In the genomic region with DNA sequence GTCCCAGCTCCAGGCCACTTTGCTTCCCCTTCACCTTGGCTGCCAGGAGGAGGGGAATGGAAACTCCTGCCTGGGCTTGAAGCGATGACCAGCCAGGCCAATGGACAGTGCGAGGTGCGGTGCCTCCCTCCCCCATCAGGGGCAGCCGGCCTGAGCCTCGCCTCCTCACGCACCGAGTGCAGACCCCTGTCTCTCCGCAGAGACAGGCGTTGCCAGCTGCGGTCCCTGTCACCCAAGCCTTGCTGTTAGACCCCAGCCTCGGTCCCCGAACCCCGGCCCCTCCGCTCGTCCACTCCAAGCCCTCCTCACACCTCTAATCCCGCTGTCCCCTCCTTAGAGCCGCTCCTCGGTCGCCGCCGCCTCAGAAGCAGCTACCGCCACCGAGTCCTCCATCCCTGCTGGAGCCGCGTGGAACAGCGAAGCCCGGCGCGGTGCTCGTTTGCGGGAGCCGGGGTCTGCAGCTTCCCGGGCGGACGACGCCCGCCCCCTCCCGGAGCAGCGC, we compare ENCODE assay signal across 8 mouse cellular contexts. TPM values are rescaled to one million over a fixed set of nuclear protein-coding genes. Genes with fewer than 3 reads are reported as not detected.
DNase-seq lines count a peak whose midpoint lies in the region; ATAC-seq lines count a peak whose summit lies in the region.

No protein-coding gene starts in this region.

- peak overlapping the region; percentile 63 for H3K4me2 ChIP-seq in kidney, embryonic 14.5 days (replicated peaks; ENCODE audit: low read depth, low read length)
- peak overlapping the region; percentile 67 for H3K4me2 ChIP-seq in neural tube, embryonic 15.5 days

- peaks cover 13% of the 10 kb centered on the region; the same call in 1 of the 2 replicates for H3K4me1 ChIP-seq in kidney, embryonic 14.5 days (ENCODE audit: control insufficient read depth, insufficient read depth, low read length)
- peaks cover 34% of the 10 kb centered on the region for H3K4me1 ChIP-seq in neural tube, embryonic 15.5 days

- H3K27me3 ChIP-seq in kidney, embryonic 14.5 days (ENCODE audit: control insufficient read depth, insufficient read depth, low read length), result no peaks in the 10 kb centered on the region
- no peaks in the 10 kb centered on the region for H3K27me3 ChIP-seq in neural tube, embryonic 15.5 days (replicated peaks)

- DNase-seq in adrenal gland, adult (ENCODE audit: inconsistent age in 2 of 2, low spot score in 1 of 2), result peak; percentile 78 to 88
- no peak for DNase-seq in adrenal gland, adult 18-20 months (ENCODE audit: low spot score in 2 of 2)
- peak; percentile 72 for DNase-seq in Muller cell, postnatal 12 days (ENCODE audit: inconsistent ontology term)
- peak; percentile 77 for DNase-seq in embryo, embryonic 11 days
- peak; percentile 36 to 54 for DNase-seq in heart, adult 9 months (ENCODE audit: low spot score in 2 of 2)
- peak; percentile 49 to 61 for DNase-seq in lung, adult 18-20 months

- H3K9ac ChIP-seq in kidney, embryonic 14.5 days (ENCODE audit: low read depth, low read length), result peak overlapping the region; percentile 82
- H3K9ac ChIP-seq in neural tube, embryonic 15.5 days (replicated peaks), result peak overlapping the region; percentile 82

- peak overlapping the region; percentile 74 for H3K4me3 ChIP-seq in kidney, embryonic 14.5 days (ENCODE audit: low read length)
- H3K4me3 ChIP-seq in neural tube, embryonic 15.5 days (replicated peaks), result peak overlapping the region; percentile 76

- WGBS in kidney, embryonic 14.5 days, result 1% methylated on average over 38 of the region's 39 CpGs
- WGBS in neural tube, embryonic 15.5 days, result under 1% methylated on average over 37 of the region's 39 CpGs

- ATAC-seq in kidney, embryonic 14.5 days (ENCODE audit: low FRiP score, low TSS enrichment), result peak; percentile 79
- peak; percentile 76 for ATAC-seq in neural tube, embryonic 15.5 days (ENCODE audit: low FRiP score)

- H3K36me3 ChIP-seq in kidney, embryonic 14.5 days (ENCODE audit: control insufficient read depth, insufficient read depth, low read length), result peaks cover 7% of the 10 kb centered on the region; the same call in 1 of the 2 replicates
- peaks cover 12% of the 10 kb centered on the region for H3K36me3 ChIP-seq in neural tube, embryonic 15.5 days

- H3K9me3 ChIP-seq in kidney, embryonic 14.5 days (ENCODE audit: control insufficient read depth, low read length), result no peaks in the 10 kb centered on the region
- H3K9me3 ChIP-seq in neural tube, embryonic 15.5 days (replicated peaks), result peaks cover 4% of the 10 kb centered on the region; the same call in 1 of the 2 replicates

- H3K27ac ChIP-seq in kidney, embryonic 14.5 days (ENCODE audit: low read depth, low read length), result peak overlapping the region; percentile 79; the same call in 1 of the 2 replicates
- H3K27ac ChIP-seq in neural tube, embryonic 15.5 days (replicated peaks), result peak overlapping the region; percentile 96

RNA-seq across cellular contexts. Expression of gene Ehbp1, which starts 55.7 kb away (rescaled TPM):
- total RNA-seq in adrenal gland, adult 18-20 months (2021), result 10 to 100 TPM; 15.1 to 17.4 TPM
- 8.3 and 9.8 TPM in 2 replicates for polyA plus RNA-seq in kidney, embryonic 14.5 days (2014; fragmentation: Nextera tagmentation; extraction: Ambion mirVana)
- polyA plus RNA-seq in neural tube, embryonic 15.5 days (2015; fragmentation: Nextera tagmentation; extraction: Ambion mirVana), result 17.3 and 21.2 TPM in 2 replicates

Comparison
In these comparisons a context has a peak if more than half of its experiments do, and no peak if none do; other contexts are left out.
1. DNase-seq: peak in adrenal gland, adult (2 of 2), Muller cell, postnatal 12 days (single experiment), embryo, embryonic 11 days (single experiment), heart, adult 9 months (2 of 2) and lung, adult 18-20 months (2 of 2); none in adrenal gland, adult 18-20 months (0 of 2).